Mouse (Mus musculus) cortical plate, adult 2 months (tissue): ENCODE results near the gene Smarcd3.

ENCODE experiments used
- CTCF ChIP-seq: fragments of 200-500 bp; IDR thresholded peaks from 2 replicates; pipeline ENCODE4 v1.5.1; 2011; ENCODE audit warnings: mild to moderate bottlenecking, control low read depth, low read length; ENCODE audit not compliant: insufficient read depth; ENCODE audit errors: extremely low read depth
- POLR2A ChIP-seq: fragments of 200-500 bp; IDR thresholded peaks from 2 replicates; pipeline ENCODE4 v1.6.1; 2011; ENCODE audit warnings: mild to moderate bottlenecking, low read length, control low read depth; ENCODE audit not compliant: insufficient read depth; ENCODE audit errors: extremely low read depth

DNA sequence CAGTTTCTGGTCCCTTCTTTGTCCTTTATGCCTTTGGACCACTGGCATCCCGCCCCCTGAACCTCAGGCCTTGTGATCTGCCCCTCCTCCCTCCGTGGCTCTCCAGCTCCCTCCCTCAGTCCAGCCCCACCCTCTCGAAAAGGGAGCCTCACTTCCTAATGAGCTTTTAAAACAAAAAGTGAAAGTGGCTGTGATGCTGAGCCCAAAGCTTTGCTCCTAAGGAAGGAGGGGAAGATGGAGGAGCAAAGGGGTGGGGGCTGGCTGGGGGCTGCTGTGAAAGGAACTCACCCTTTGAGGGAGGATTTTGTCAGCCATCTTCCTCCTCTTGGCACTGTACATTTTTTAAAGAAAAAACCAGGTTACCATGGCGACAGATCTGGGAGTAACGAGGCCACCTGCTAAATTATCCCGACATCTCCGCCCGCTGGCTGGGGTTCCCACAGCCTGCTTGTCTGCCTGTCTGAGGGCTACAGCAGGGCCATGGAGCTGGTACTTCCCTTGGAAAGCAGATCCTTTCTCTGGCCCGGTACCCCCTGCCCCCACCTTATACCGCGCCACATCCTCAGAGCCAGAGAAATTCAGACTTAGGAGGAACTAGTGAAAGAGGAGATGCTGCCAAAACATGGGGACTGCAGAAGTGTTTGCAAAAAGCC is 27.6 kb downstream of the Smarcd3 start:
- TF ChIP-seq POLR2A = peak; percentile 41; the same call in 1 of the 2 replicates
- TF ChIP-seq CTCF = no peak
